Mouse (Mus musculus) spleen, embryonic (tissue): ENCODE measurements around the gene Pin4.
"Not testable (repeated sequence)": the region's sequence is repeated elsewhere in the genome, so short reads cannot be mapped to it uniquely, and the experiment has no call there.

Source experiments
- CTCF ChIA-PET: fragments of 350-600 bp; sonication (Branson Sonifier 250); formaldehyde crosslinking; loops from one replicate; lab custom pipeline; 2022; lab: Charles Lee

Gene Pin4

GRCm38 (mm10) chrX:102119042-102119864, at the start of gene Pin4:
Gene Pin4 (plus strand): TSS chrX:102119447.
- CTCF ChIA-PET: interaction anchor here (0.6 kb wide), 1 partner anchor 11 kb away, joined by 3 read pairs; no protein-coding TSS in a partner anchor

GRCm38 (mm10) chrX:102070591-102071471, 48.4 kb upstream of the Pin4 start, which contains the start of gene Rtl5:
Gene Rtl5 (minus strand): TSS chrX:102071304.
- CTCF ChIA-PET: no interaction called here

GRCm38 (mm10) chrX:102071517-102071916, 47.7 kb upstream of the Pin4 start:
- CTCF ChIA-PET: no interaction called here

- CTCF ChIA-PET: no interaction called here
Measured at GRCm38 (mm10) chrX:102073605-102074325, 45.5 kb upstream of the Pin4 start.

GRCm38 (mm10) chrX:102074435-102074834, 44.8 kb upstream of the Pin4 start:
- CTCF ChIA-PET: no interaction called here

- CTCF ChIA-PET: no interaction called here
Measured at GRCm38 (mm10) chrX:102075158-102075557, 44.1 kb upstream of the Pin4 start.

GRCm38 (mm10) chrX:102076886-102077765, 42.1 kb upstream of the Pin4 start:
- CTCF ChIA-PET: no interaction called here

- CTCF ChIA-PET: no interaction called here
Measured at GRCm38 (mm10) chrX:102081076-102081475, 38.2 kb upstream of the Pin4 start.

GRCm38 (mm10) chrX:102081573-102082279, 37.5 kb upstream of the Pin4 start:
- CTCF ChIA-PET: no interaction called here

- CTCF ChIA-PET: no interaction called here
Measured at GRCm38 (mm10) chrX:102082340-102082739, 36.9 kb upstream of the Pin4 start.

GRCm38 (mm10) chrX:102085798-102086443, 33.3 kb upstream of the Pin4 start:
- CTCF ChIA-PET: no interaction called here

GRCm38 (mm10) chrX:102090605-102091004, 28.6 kb upstream of the Pin4 start:
- CTCF ChIA-PET: no interaction called here

GRCm38 (mm10) chrX:102094381-102094904, 24.8 kb upstream of the Pin4 start:
- CTCF ChIA-PET: no interaction called here

- CTCF ChIA-PET: no interaction called here
Measured at GRCm38 (mm10) chrX:102101886-102102285, 17.4 kb upstream of the Pin4 start.

- CTCF ChIA-PET: not testable (repeated sequence)
Measured at GRCm38 (mm10) chrX:102103830-102104229, 15.4 kb upstream of the Pin4 start.

- CTCF ChIA-PET: not testable (repeated sequence)
Measured at GRCm38 (mm10) chrX:102109349-102109748, 9.9 kb upstream of the Pin4 start.

GRCm38 (mm10) chrX:102115676-102116075, 3.6 kb upstream of the Pin4 start:
- CTCF ChIA-PET: no interaction called here

- CTCF ChIA-PET: no interaction called here
Measured at GRCm38 (mm10) chrX:102121321-102121720, 2.1 kb downstream of the Pin4 start.

GRCm38 (mm10) chrX:102141157-102141556, 21.9 kb downstream of the Pin4 start:
- CTCF ChIA-PET: no interaction called here
